Mouse (Mus musculus): ENCODE results near the gene Nlrp10. TPM values are rescaled to one million over a fixed set of nuclear protein-coding genes. Genes with fewer than 3 reads are reported as not detected.

Nlrp10 gene
- polyA plus RNA-seq, 1 experiment from 2014 or later: 18.2 TPM

DNA sequence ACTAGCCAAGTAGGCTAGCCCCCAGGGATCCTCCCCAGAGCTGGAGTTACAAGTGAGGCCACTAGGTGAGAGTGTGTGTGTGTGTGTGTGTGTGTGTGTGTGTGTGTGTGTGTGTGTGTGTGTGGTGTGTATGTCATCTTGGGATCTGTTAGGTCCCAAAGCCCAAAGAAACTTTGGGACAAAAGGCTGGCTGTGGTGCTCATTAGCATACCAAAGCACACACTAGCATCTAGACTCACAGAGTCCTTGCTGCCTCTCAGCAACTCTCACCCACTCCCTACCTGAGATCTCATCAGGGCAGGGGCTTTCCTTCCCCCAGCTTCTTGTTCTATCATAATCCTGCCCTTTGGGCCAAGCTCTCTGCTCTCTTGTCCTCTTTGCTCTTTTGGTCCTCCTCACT, 18.6 kb upstream of the Nlrp10 start:
- peaks cover 12% of the 10 kb centered on the region for H3K4me1 ChIP-seq (replicated peaks)
- no peak for ATAC-seq (replicated peaks; ENCODE audit: insufficient number of reproducible peaks, insufficient read depth, low FRiP score, low read depth)
- H3K27me3 ChIP-seq: peaks cover 50% of the 10 kb centered on the region
- no peaks in the 10 kb centered on the region for H3K9me3 ChIP-seq (replicated peaks)
- H3K4me3 ChIP-seq: no peak overlapping the region
- H3K4me2 ChIP-seq: no peak overlapping the region
- peaks cover 12% of the 10 kb centered on the region for H3K36me3 ChIP-seq
- H3K9ac ChIP-seq: no peak overlapping the region
- no peak overlapping the region for H3K27ac ChIP-seq

DNA sequence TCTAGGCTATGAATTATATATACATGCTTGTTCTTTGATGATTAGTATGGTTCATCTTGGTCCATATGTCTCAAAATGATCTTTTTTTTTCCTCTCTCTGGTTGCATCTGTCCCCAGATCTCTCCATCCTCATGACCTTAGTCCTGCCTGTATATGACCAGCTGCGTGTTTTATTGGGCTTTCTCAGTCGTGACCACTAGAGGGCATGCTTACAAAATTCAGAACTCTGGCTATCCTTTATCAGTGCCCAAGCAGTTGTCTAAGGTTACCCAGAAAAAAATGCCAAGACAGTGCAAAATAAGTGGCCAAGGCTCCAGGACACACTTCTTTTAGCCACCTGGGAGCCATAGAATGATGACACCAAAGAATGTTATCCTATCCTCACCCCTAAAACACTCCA, 14.0 kb upstream of the Nlrp10 start:
- 4% methylated on average over 2 of the region's 2 CpGs for WGBS
- H3K36me3 ChIP-seq: peaks cover 55% of the 10 kb centered on the region
- H3K4me1 ChIP-seq (replicated peaks): no peaks in the 10 kb centered on the region
- no peak overlapping the region for H3K4me3 ChIP-seq
- no peak for ATAC-seq (replicated peaks; ENCODE audit: insufficient number of reproducible peaks, insufficient read depth, low FRiP score, low read depth)
- H3K27ac ChIP-seq: no peak overlapping the region
- H3K9ac ChIP-seq: no peak overlapping the region
- no peak overlapping the region for H3K4me2 ChIP-seq
- H3K9me3 ChIP-seq (replicated peaks): no peaks in the 10 kb centered on the region
- peaks cover 4% of the 10 kb centered on the region for H3K27me3 ChIP-seq

DNA sequence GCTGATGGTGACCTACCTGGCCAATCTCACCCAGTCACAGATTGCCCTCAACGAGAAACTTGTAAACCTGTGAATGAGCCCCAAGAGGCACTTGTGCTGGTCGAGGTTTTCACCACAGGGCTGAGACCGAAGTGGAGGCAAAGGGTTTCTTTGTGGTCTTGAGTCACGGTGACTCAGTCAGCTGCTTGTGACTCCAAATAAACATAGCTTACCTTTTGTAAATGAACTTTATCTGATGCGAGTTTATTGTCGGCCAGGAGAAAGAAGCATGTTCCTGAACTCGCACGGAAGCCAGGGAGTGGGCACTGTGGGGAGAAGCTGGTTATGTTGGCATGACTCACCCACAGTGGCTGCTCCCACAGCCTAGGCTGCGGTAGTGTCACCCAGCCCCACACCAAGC, 11.5 kb upstream of the Nlrp10 start:
- Histone ChIP-seq H3K4me1 (replicated peaks) (no peaks in the 10 kb centered on the region), H3K9ac (no peak overlapping the region), H3K9me3 (replicated peaks) (no peaks in the 10 kb centered on the region), H3K27ac (no peak overlapping the region), H3K36me3 (peaks cover 69% of the 10 kb centered on the region), H3K4me3 (no peak overlapping the region), H3K27me3 (no peaks in the 10 kb centered on the region), H3K4me2 (no peak overlapping the region)
- no peak for ATAC-seq (replicated peaks; ENCODE audit: insufficient number of reproducible peaks, insufficient read depth, low FRiP score, low read depth)
- WGBS: 92% methylated on average over 9 of the region's 9 CpGs

DNA sequence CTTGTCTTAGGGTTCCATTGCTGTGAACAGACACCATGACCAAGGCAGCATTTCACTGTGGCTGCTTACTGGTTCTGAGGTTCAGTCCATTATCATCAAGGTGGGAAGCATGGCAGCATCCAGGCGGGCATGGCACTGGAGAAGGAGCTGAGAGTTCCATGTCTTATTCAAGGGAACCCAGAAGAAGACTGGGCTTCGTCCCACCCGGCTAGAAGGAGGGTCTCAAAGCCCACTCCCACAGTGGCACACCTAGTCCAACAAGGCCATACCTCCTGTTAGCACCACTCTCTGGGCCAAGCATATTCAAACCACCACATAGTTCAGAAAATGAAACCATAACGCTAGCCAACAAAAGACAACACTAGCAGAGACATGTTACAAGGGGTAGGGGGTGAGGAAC, 6.6 kb upstream of the Nlrp10 start:
- peaks cover 40% of the 10 kb centered on the region for H3K36me3 ChIP-seq

DNA sequence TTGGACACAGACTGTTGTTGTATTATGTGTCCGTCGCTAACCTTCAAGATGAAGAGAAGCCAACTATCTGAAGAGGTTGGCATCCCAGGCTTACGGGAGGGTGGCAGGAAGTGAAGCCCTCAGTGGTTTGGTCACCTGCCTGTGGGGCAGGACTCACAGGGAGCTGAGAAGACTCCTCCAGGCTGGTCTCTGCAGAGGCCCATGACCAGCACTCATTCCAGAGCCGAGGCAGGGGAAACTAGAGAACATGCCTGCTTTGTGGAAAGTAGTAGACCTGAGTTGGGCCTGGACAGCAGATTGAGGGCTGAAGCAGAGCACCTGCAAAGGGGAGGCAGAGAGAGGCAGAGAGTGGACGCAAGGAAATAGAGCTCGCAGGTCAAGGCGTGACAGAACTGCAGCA, 5.4 kb upstream of the Nlrp10 start:
- Histone ChIP-seq H3K4me3 (peak overlapping the region; percentile 87), H3K27me3 (no peaks in the 10 kb centered on the region), H3K36me3 (peaks cover 28% of the 10 kb centered on the region), H3K4me2 (peak overlapping the region; percentile 73), H3K9me3 (replicated peaks) (no peaks in the 10 kb centered on the region), H3K27ac (no peak overlapping the region), H3K9ac (no peak overlapping the region), H3K4me1 (replicated peaks) (peaks cover 10% of the 10 kb centered on the region)
- no peak for ATAC-seq (replicated peaks; ENCODE audit: insufficient number of reproducible peaks, insufficient read depth, low FRiP score, low read depth)
- WGBS: 80% methylated on average over 7 of the region's 7 CpGs

More for the DNA sequence above, 6.6 kb upstream of the Nlrp10 start:
- Histone ChIP-seq H3K9me3 (replicated peaks) (no peaks in the 10 kb centered on the region), H3K4me3 (no peak overlapping the region), H3K27me3 (no peaks in the 10 kb centered on the region), H3K27ac (no peak overlapping the region), H3K4me1 (replicated peaks) (peaks cover 10% of the 10 kb centered on the region), H3K4me2 (no peak overlapping the region), H3K9ac (no peak overlapping the region)
- 93% methylated on average over 4 of the region's 4 CpGs for WGBS
- no peak for ATAC-seq (replicated peaks; ENCODE audit: insufficient number of reproducible peaks, insufficient read depth, low FRiP score, low read depth)

DNA sequence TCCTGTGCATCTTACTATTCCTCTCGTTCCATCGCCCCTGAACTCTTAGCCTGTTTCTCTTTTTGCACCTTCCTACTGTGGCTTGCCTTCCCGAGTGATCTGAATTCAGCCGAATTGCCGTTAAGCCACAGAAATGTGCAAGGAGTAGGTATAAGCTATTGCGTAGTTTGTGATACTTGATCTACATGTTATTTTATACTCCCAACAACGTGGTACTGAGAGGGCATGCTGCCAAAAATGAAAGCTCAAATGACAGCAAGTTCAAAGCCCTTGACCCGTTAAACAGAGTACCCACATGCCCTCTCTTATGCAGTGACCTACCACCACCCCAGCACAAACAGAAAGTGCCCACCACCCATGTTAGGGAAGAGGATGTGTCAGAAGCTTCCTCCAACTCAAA, 4.9 kb upstream of the Nlrp10 start:
- peak overlapping the region; percentile 93 for H3K9ac ChIP-seq
- H3K4me1 ChIP-seq (replicated peaks): peaks cover 10% of the 10 kb centered on the region
- H3K9me3 ChIP-seq (replicated peaks): no peaks in the 10 kb centered on the region
- ATAC-seq (replicated peaks; ENCODE audit: insufficient number of reproducible peaks, insufficient read depth, low FRiP score, low read depth): no peak
- peak overlapping the region; percentile 87 for H3K4me3 ChIP-seq
- WGBS: 5% methylated on average over 8 of the region's 8 CpGs
- H3K27me3 ChIP-seq: no peaks in the 10 kb centered on the region
- peak overlapping the region; percentile 73 for H3K4me2 ChIP-seq
- H3K36me3 ChIP-seq: peaks cover 22% of the 10 kb centered on the region
- peak overlapping the region; percentile 78 for H3K27ac ChIP-seq

DNA sequence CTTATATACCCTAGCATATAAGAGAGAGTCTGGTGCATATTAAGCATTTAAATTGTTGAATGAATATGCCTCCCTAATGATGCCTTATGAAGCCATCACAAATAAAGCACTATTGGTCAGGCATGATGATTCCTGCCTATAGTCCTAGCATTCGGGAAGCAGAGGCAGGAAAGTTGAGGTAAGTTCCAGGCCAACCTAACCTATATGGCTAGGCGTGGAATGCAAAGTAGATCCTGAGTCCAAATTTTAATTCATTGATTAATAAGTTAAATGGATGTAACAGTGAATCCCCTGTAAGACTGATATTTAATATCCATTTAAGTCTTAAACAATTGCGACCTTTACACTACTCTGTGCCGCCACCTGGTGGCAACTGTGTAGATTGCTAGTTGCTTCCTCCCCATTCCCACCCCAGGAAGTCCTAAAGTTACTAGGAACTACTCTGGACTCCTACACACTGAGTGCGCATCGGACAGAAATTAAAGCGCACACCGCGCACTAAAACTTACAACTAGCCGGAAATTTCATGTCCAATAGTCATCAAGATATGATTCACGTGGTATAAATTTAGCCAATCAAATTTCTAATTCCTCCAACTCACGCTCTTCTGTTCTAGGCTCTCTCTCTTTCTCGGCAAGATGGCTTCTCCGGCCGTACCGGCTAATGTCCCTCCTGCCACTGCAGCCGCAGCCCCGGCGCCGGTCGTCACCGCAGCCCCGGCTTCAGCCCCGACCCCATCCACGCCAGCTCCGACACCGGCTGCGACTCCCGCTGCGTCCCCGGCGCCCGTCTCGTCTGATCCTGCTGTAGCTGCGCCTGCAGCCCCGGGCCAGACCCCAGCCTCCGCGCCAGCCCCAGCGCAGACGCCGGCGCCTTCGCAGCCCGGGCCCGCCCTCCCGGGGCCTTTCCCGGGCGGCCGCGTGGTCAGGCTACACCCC, 4.1 kb upstream of the Nlrp10 start, which contains the start of gene Eif3f:
Gene Eif3f, plus strand, starts transcription at position 624 of the 938 bp plus-strand sequence.
- ATAC-seq (replicated peaks; ENCODE audit: insufficient number of reproducible peaks, insufficient read depth, low FRiP score, low read depth): peak; percentile 95
- Histone ChIP-seq H3K27ac (peak within 1 kb of the TSS; percentile 78), H3K27me3 (no peaks in the 10 kb centered on the region), H3K4me2 (peak within 1 kb of the TSS; percentile 73), H3K4me3 (peak within 1 kb of the TSS; percentile 87), H3K4me1 (replicated peaks) (peaks cover 10% of the 10 kb centered on the region), H3K36me3 (peaks cover 15% of the 10 kb centered on the region), H3K9ac (peak within 1 kb of the TSS; percentile 93), H3K9me3 (replicated peaks) (no peaks in the 10 kb centered on the region)
- 1% methylated on average over 50 of the region's 50 CpGs for WGBS

DNA sequence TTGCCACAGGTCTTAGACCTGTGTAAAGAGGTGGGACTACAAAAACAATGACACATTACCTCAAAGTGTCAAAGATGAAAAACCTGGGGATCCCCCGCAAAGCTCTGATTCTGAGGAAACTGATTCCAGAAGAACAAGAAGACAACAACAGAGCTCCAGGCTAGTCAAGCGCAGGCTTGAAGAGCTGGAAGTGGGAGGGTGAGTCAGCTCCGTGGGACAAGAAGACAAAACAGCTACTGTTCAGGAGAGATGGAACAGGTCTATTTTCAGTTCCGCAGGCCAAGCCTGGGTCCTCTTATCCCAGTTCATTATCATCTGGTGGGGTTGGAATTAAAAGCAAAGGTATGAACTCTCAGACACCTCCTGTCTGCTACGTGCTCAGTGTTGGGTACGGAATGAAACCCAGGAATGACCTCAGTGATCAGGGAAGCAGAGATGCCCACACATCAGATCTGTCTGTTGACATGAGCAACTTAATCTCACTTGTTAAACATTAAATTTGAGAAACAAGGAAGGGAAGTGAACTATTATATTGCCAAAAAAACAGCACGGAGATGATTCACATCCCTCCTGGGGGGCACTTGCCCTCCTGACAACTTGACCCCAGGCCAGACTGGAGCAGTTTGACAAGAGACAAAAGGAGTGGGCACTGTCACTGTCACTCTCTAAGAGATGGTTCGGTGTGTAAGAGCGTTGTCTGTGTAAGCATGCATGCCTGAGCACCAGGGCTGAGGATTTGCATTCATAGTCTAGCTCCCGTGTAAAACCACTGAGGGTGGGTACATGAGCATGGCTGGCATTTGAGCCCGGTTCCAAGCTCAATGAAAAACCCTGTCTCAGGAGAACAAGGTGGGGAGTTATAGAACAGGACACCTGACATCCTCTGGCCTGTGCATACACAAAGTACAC, 1.4 kb downstream of the Nlrp10 start:
- Histone ChIP-seq H3K27ac (peak overlapping the region; percentile 45), H3K27me3 (no peaks in the 10 kb centered on the region), H3K9ac (no peak overlapping the region), H3K36me3 (peaks cover 8% of the 10 kb centered on the region; the same call in 1 of the 2 replicates), H3K9me3 (replicated peaks) (no peaks in the 10 kb centered on the region), H3K4me2 (peak overlapping the region; percentile 57), H3K4me1 (replicated peaks) (no peaks in the 10 kb centered on the region), H3K4me3 (peak overlapping the region; percentile 46)
- no peak for ATAC-seq (replicated peaks; ENCODE audit: insufficient number of reproducible peaks, insufficient read depth, low FRiP score, low read depth)
- WGBS: 58% methylated on average over 11 of the region's 11 CpGs

DNA sequence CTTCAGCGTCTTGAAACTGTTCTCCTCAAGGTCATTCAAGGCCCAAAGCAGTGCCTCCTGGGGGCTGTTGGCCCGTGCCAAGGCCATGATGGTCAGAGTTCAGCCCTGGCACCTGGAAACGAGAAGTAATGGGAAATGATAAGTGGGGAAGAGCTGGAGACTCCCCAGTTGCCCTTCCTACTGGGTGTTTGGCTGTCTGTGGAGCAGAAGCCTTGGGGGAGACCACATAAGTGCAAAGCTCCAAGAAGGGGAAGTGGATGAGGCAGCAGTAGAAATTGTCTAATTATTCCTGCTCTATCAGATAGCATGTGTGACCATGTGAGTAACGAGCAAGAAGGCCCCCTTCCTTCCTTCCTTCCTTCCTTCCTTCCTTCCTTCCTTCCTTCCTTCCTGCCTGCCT, 2.9 kb downstream of the Nlrp10 start:
- WGBS: 67% methylated on average over 4 of the region's 4 CpGs
- ATAC-seq (replicated peaks; ENCODE audit: insufficient number of reproducible peaks, insufficient read depth, low FRiP score, low read depth): no peak

DNA sequence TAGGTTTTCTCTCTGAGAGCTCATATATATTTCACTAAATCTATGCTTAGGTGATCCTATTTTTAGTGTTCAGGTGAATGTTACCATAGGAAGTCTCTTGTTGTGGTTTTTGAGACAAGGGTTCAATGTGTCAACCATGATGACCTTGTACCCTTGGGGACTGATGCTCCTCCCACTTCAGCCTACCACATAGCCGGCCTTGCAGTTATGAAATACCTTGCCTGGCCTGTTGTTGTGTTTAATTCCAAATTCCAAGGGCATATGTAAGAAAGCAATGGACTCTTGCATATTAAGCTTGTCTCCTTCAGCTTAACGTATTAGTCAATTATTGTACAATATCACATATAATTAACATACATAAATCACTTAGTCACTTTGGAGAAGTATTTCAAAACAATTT, 26.0 kb downstream of the Nlrp10 start:
- 68% methylated on average over 2 of the region's 2 CpGs for WGBS
- no peak overlapping the region for H3K4me2 ChIP-seq
- H3K4me1 ChIP-seq (replicated peaks): no peaks in the 10 kb centered on the region
- no peak overlapping the region for H3K4me3 ChIP-seq
- no peaks in the 10 kb centered on the region for H3K27me3 ChIP-seq
- no peak overlapping the region for H3K27ac ChIP-seq
- H3K36me3 ChIP-seq: no peaks in the 10 kb centered on the region
- H3K9me3 ChIP-seq (replicated peaks): no peaks in the 10 kb centered on the region
- ATAC-seq (replicated peaks; ENCODE audit: insufficient number of reproducible peaks, insufficient read depth, low FRiP score, low read depth): no peak
- H3K9ac ChIP-seq: no peak overlapping the region

More for the DNA sequence above, 2.9 kb downstream of the Nlrp10 start:
- Histone ChIP-seq H3K4me2 (no peak overlapping the region), H3K27ac (no peak overlapping the region), H3K4me3 (no peak overlapping the region), H3K9me3 (replicated peaks) (no peaks in the 10 kb centered on the region), H3K9ac (no peak overlapping the region), H3K4me1 (replicated peaks) (no peaks in the 10 kb centered on the region), H3K36me3 (peaks cover 8% of the 10 kb centered on the region; the same call in 1 of the 2 replicates), H3K27me3 (no peaks in the 10 kb centered on the region)

DNA sequence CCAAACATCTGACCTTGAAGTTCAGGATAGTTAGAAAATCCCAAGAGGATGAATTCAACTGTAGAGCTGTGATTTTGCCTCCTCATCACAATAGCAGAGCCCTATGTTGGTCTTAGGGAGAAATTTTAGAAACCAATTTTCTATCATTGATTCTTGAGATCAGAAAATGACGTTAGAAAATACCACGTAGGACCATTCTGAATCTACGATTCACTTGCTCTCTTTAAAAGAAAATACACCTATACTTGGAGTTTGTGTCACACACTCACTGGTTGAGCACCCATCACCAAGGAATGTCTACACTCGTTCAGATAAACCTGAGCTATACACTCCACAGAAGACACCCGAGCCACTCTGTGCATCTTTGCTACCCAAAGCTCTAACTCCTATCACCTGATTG, 35.7 kb downstream of the Nlrp10 start, which contains the start of gene Olfr519:
Gene Olfr519, minus strand, starts transcription at position 101 of the 400 bp plus-strand sequence.
- Histone ChIP-seq H3K27me3 (no peaks in the 10 kb centered on the region), H3K4me1 (replicated peaks) (no peaks in the 10 kb centered on the region), H3K4me3 (no peak within 1 kb of the TSS), H3K4me2 (no peak within 1 kb of the TSS), H3K27ac (no peak within 1 kb of the TSS), H3K9me3 (replicated peaks) (no peaks in the 10 kb centered on the region), H3K9ac (no peak within 1 kb of the TSS), H3K36me3 (no peaks in the 10 kb centered on the region)
- no peak for ATAC-seq (replicated peaks; ENCODE audit: insufficient number of reproducible peaks, insufficient read depth, low FRiP score, low read depth)
- 80% methylated on average over 5 of the region's 5 CpGs for WGBS
